Mouse (Mus musculus): ENCODE measurements around the gene Arl6ip5. TPM values are rescaled to one million over a fixed set of nuclear protein-coding genes. Genes with fewer than 3 reads are reported as not detected.
"Not testable (repeated sequence)": the region's sequence is repeated elsewhere in the genome, so short reads cannot be mapped to it uniquely, and the experiment has no call there.

Gene Arl6ip5
- total and polyA plus RNA-seq, 3 experiments, result 97.8 to 138 (median 122) TPM

GRCm38 (mm10) chr6:97262229-97262628, 51.7 kb downstream of the Arl6ip5 start:
- TF ChIP-seq CTCF (IDR thresholded peaks at IDR 0.05), result no peak
- TF ChIP-seq EP300 (IDR thresholded peaks at IDR 0.05; ENCODE audit: insufficient read depth, low read depth, low read length), result no peak
- no peak for TF ChIP-seq POLR2A (IDR thresholded peaks at IDR 0.05; ENCODE audit: insufficient read depth, low read depth, low read length)
- peaks cover 3% of the 10 kb centered on the region; the same call in 1 of the 2 replicates for H3K4me1 ChIP-seq (ENCODE audit: control insufficient read depth, insufficient read depth, low read length)
- WGBS, result 73% methylated on average over 4 of the region's 4 CpGs
- H3K27ac ChIP-seq, result no peak overlapping the region
- no peaks in the 10 kb centered on the region for H3K27me3 ChIP-seq (ENCODE audit: control insufficient read depth, insufficient read depth, low read length)
- no peak overlapping the region for H3K4me3 ChIP-seq
- H3K36me3 ChIP-seq (ENCODE audit: control insufficient read depth, insufficient read depth, low read length), result no peaks in the 10 kb centered on the region; the same call in none of the 2 replicates
- no peak for DNase-seq
- no peaks in the 10 kb centered on the region for H3K79me2 ChIP-seq (replicated peaks; ENCODE audit: control insufficient read depth, insufficient read depth, low read length)
- H3K9ac ChIP-seq (ENCODE audit: low read depth, low read length), result no peak overlapping the region
- intact Hi-C loops (cut with DNase I), result no loop called here

GRCm38 (mm10) chr6:97263750-97264149, 53.3 kb downstream of the Arl6ip5 start:
- H3K4me1 ChIP-seq (ENCODE audit: control insufficient read depth, insufficient read depth, low read length); H3K9ac ChIP-seq (ENCODE audit: low read depth, low read length); H3K36me3 ChIP-seq (ENCODE audit: control insufficient read depth, insufficient read depth, low read length); H3K79me2 ChIP-seq (replicated peaks; ENCODE audit: control insufficient read depth, insufficient read depth, low read length); H3K27me3 ChIP-seq (ENCODE audit: control insufficient read depth, insufficient read depth, low read length); H3K27ac ChIP-seq; DNase-seq; H3K4me3 ChIP-seq; intact Hi-C loops (cut with DNase I): not testable (repeated sequence)
- peak; percentile 51 for TF ChIP-seq CTCF (IDR thresholded peaks at IDR 0.05)

- H3K79me2 ChIP-seq (replicated peaks; ENCODE audit: control insufficient read depth, insufficient read depth, low read length), result no peaks in the 10 kb centered on the region
- peak in 1 of 2 experiments; percentile 69 for DNase-seq
- H3K4me1 ChIP-seq (ENCODE audit: control insufficient read depth, insufficient read depth, low read length), result peaks cover 3% of the 10 kb centered on the region; the same call in 1 of the 2 replicates
- intact Hi-C loops (cut with DNase I), result no loop called here
- WGBS, result 57% methylated on average over 8 of the region's 8 CpGs
- TF ChIP-seq POLR2A (IDR thresholded peaks at IDR 0.05; ENCODE audit: insufficient read depth, low read depth, low read length) (peak; percentile 64), CTCF (IDR thresholded peaks at IDR 0.05) (no peak), EP300 (IDR thresholded peaks at IDR 0.05; ENCODE audit: insufficient read depth, low read depth, low read length) (peak; percentile 89)
- H3K27ac ChIP-seq, result peak overlapping the region; percentile 87
- H3K9ac ChIP-seq (ENCODE audit: low read depth, low read length), result peak overlapping the region; percentile 60; the same call in 1 of the 2 replicates
- no peaks in the 10 kb centered on the region; the same call in 1 of the 2 replicates for H3K36me3 ChIP-seq (ENCODE audit: control insufficient read depth, insufficient read depth, low read length)
- H3K27me3 ChIP-seq (ENCODE audit: control insufficient read depth, insufficient read depth, low read length), result no peaks in the 10 kb centered on the region
- H3K4me3 ChIP-seq, result no peak overlapping the region
Measured at GRCm38 (mm10) chr6:97265240-97265639, 54.8 kb downstream of the Arl6ip5 start.

GRCm38 (mm10) chr6:97265705-97266104, 55.2 kb downstream of the Arl6ip5 start:
- no peaks in the 10 kb centered on the region for H3K79me2 ChIP-seq (replicated peaks; ENCODE audit: control insufficient read depth, insufficient read depth, low read length)
- peak overlapping the region; percentile 60; the same call in 1 of the 2 replicates for H3K9ac ChIP-seq (ENCODE audit: low read depth, low read length)
- H3K36me3 ChIP-seq (ENCODE audit: control insufficient read depth, insufficient read depth, low read length), result no peaks in the 10 kb centered on the region; the same call in 1 of the 2 replicates
- DNase-seq, result no peak
- H3K4me1 ChIP-seq (ENCODE audit: control insufficient read depth, insufficient read depth, low read length), result peaks cover 3% of the 10 kb centered on the region; the same call in 1 of the 2 replicates
- H3K27me3 ChIP-seq (ENCODE audit: control insufficient read depth, insufficient read depth, low read length), result no peaks in the 10 kb centered on the region
- TF ChIP-seq CTCF (IDR thresholded peaks at IDR 0.05), result no peak
- no peak for TF ChIP-seq EP300 (IDR thresholded peaks at IDR 0.05; ENCODE audit: insufficient read depth, low read depth, low read length)
- TF ChIP-seq POLR2A (IDR thresholded peaks at IDR 0.05; ENCODE audit: insufficient read depth, low read depth, low read length), result no peak
- intact Hi-C loops (cut with DNase I), result no loop called here
- 51% methylated on average over 3 of the region's 3 CpGs for WGBS
- H3K4me3 ChIP-seq, result no peak overlapping the region
- H3K27ac ChIP-seq, result peak overlapping the region; percentile 87

GRCm38 (mm10) chr6:97266661-97267060, 56.2 kb downstream of the Arl6ip5 start:
- Histone ChIP-seq H3K36me3 (ENCODE audit: control insufficient read depth, insufficient read depth, low read length) (no peaks in the 10 kb centered on the region; the same call in 1 of the 2 replicates), H3K4me1 (ENCODE audit: control insufficient read depth, insufficient read depth, low read length) (peaks cover 3% of the 10 kb centered on the region; the same call in 1 of the 2 replicates), H3K9ac (ENCODE audit: low read depth, low read length) (no peak overlapping the region), H3K4me3 (no peak overlapping the region), H3K27ac (peak overlapping the region; percentile 87), H3K27me3 (ENCODE audit: control insufficient read depth, insufficient read depth, low read length) (no peaks in the 10 kb centered on the region), H3K79me2 (replicated peaks; ENCODE audit: control insufficient read depth, insufficient read depth, low read length) (no peaks in the 10 kb centered on the region)
- TF ChIP-seq POLR2A (IDR thresholded peaks at IDR 0.05; ENCODE audit: insufficient read depth, low read depth, low read length) (no peak), CTCF (IDR thresholded peaks at IDR 0.05) (no peak), EP300 (IDR thresholded peaks at IDR 0.05; ENCODE audit: insufficient read depth, low read depth, low read length) (no peak)
- DNase-seq, result no peak
- intact Hi-C loops (cut with DNase I), result no loop called here
- WGBS, result 72% methylated on average over 4 of the region's 4 CpGs

DNA sequence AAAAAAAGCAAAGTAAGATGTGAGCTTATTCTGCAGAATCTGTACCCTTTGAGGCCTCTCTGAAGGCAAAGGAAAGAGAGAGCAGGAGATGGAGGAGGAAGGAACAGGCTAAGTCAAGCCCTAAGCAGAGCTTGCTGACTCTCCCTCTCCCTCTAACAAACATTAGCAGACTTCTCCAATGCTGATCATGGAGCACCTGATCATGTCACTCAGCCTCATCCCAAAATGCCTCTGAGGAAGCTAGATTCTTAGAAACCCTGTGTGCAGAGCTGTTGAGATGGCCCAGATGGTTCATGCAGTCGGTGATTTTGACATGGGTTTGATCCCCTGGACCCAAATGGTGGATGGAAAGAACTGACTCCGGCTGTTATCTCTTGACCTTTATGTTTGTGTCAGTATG, 56.6 kb downstream of the Arl6ip5 start:
- Histone ChIP-seq H3K27me3 (ENCODE audit: control insufficient read depth, insufficient read depth, low read length) (no peaks in the 10 kb centered on the region), H3K9ac (ENCODE audit: low read depth, low read length) (no peak overlapping the region), H3K27ac (no peak overlapping the region), H3K4me3 (no peak overlapping the region), H3K4me1 (ENCODE audit: control insufficient read depth, insufficient read depth, low read length) (peaks cover 3% of the 10 kb centered on the region; the same call in 1 of the 2 replicates), H3K36me3 (ENCODE audit: control insufficient read depth, insufficient read depth, low read length) (no peaks in the 10 kb centered on the region; the same call in 1 of the 2 replicates), H3K79me2 (replicated peaks; ENCODE audit: control insufficient read depth, insufficient read depth, low read length) (no peaks in the 10 kb centered on the region)
- no peak for TF ChIP-seq EP300 (IDR thresholded peaks at IDR 0.05; ENCODE audit: insufficient read depth, low read depth, low read length)
- TF ChIP-seq POLR2A (IDR thresholded peaks at IDR 0.05; ENCODE audit: insufficient read depth, low read depth, low read length), result no peak
- no peak for TF ChIP-seq CTCF (IDR thresholded peaks at IDR 0.05)
- DNase-seq, result no peak
- 81% methylated on average over 2 of the region's 2 CpGs for WGBS
- intact Hi-C loops (cut with DNase I), result no loop called here

Data from heart, adult 2 months (tissue).